Mouse (Mus musculus) right cerebral cortex, postnatal 25 days (tissue): ENCODE measurements around the gene Synpo2l.

Experiments
- DNase-seq: peaks from one replicate; pipeline ENCODE4 v3.0.0; 2022

Synpo2l gene

DNA sequence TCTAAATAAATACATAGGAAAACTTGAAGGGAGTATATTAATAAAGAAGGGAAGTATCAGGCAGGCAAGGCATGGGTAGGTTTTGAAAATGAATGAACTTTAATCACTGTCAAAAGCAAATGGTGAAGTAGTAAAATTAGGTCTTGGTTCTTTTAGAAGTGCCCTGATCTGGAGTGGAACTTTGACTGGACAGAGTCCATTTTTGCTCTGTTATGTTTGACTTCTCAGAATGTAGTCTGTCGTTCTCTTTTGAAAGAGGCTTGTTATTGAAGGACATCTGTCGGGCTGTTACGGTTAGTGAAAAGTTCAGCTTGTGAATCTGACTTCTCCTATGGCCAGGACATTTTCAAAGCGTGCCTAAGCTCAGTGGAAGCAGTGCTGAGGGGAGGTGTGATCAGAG is 9.8 kb upstream of the Synpo2l start:
- DNase-seq, result no peak

DNA sequence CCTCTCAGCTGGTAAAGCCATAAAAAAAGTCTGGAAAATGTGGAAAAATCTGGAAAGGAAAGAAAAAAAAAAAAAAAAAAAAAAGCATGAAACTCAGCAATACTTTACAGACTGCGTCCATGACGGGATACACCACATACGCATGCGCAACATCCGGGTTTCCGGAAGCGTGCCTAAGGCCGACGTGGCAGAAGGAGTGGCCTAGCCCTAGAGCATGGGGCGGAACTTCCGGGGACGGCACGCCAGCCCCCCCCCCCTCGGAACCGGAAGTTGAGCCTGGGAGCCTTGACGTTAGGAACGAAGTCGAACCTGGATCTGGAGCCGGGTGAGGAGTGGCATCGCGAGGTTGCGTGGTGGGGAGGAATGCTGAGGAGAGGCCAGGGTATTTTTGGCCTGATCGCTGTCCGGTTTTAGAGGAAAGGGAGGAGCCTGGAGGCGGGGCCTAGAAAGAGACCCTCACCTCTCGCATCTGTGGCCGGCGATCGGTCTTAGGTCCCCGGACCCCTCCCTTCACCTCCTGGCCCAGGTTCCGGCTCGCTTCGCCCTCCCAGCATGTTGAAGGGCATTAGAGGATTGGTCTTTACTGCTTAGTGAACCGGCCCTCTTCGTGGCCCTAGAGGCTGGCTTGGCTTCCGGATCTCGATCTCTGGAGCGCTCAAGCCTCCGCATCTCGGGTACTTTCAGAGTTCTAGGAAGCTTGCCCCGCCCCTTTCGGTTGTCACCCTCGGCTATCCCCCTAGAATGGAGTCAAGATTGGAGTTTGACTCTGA is 6.1 kb upstream of the Synpo2l start, which contains the start of gene Sec24c:
TSS of gene Sec24c (plus strand) at position 245 of the 770 bp plus-strand sequence.
- DNase-seq, result peak; percentile 97

DNA sequence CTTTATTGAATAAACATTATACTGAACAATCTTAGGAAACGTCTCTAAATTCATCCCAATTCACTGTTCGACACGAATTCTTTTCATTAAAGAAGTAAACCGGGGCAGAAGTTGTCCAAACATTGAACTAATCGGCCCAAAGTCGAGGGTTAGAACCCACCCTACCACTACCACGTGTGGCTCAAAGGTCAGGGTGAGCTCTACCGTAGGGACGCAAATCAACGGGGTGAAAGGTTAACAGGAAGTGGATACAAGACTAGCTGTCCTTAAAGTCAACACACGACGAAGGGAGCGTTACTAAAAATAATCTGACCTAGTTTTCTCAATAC is 5.5 kb upstream of the Synpo2l start:
- peak; percentile 31 for DNase-seq

DNA sequence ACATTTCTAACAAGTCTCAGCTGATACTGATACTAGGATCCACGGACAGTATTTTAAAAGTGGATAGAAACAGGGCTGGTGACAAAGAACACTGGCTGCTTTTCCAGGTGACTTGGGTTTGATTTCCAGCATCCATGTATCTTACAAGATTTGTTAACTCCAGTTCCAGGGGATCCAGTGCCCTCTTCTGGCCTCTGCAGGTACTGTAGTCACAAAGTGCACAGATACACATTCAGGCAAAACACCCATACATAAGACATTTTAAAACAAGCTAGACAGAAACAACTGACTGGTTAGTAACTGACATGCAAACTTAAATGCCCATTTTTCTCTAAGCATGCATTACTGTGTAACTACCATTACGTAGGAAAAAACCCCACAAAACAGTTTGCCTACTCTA is 4.8 kb upstream of the Synpo2l start:
- no peak for DNase-seq

DNA sequence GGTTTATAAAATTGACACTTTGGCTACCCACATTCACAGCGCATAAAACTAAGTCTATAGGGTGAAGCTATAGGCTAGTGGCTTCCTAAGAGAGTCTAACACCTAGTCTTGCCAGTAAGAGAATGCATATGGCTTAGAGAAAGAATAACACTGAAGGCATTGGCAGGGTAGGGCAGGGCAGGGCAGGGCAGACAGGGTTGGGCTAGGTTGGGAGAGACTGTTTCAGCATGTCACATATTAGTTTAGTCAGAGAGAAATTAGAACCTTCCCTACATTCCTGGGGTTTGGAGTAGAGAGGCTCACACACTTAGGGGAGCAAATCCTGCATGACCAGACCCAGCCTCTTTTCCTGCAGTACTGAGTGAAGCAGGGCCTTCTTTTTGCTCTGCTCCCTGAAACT is 685 bp downstream of the Synpo2l start:
- no peak for DNase-seq

DNA sequence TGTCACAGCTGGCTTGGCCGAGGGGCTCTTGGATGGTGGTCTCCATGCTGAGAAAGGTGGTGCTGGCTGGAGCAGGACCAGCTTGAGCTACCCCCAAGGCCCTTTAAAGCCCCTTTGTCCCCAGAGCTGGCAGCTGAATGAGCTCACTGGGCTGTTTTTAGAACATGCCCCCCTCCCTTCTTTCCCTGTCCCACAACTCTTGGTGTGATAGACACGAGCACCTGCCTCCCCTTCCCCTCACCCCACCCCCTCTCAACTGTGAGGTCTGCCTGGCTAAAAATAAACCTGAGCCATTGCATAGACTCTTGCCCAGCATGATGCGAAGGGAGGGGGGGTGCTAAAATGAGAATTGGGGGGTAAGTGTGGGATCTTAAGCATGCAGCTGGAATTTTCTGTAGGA is 3.7 kb downstream of the Synpo2l start:
- DNase-seq, result no peak

DNA sequence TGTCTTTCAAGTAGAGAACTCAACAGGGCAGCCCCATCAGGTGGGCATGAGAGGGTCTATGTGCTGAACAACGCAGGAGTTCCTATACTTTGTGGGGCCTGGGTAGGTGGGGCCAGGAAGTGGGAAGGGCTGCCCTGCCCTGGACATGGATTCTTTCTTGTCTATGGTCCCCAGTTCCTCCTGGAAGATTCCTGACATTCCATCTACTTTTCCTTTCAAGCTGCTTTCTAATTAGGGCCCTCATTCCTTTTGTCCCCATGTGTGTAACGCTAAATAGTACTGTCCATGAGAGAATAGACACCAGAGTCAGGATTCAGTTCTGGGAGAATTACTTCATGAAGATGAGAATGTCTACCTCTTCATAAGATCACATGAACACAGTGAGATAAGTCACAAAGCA is 4.6 kb downstream of the Synpo2l start:
- DNase-seq, result no peak

DNA sequence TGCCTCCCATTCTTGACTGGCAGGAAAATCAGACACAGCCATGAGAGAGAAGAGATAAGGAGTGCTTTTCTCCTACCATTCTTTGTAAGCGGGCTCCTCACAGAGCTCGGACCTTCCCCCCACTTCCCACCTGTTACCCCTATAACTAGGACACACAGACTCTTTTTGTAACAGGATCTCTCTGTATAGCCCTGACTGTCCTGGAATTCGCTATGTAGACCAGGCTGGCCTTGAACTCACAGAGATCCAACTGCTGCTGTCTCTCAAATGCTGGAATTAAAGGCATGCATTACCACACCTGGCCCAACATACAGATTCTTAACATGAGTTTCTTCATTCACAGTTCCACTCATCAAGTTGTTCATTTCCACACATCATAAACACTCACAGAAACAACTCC is 5.4 kb downstream of the Synpo2l start:
- no peak for DNase-seq

DNA sequence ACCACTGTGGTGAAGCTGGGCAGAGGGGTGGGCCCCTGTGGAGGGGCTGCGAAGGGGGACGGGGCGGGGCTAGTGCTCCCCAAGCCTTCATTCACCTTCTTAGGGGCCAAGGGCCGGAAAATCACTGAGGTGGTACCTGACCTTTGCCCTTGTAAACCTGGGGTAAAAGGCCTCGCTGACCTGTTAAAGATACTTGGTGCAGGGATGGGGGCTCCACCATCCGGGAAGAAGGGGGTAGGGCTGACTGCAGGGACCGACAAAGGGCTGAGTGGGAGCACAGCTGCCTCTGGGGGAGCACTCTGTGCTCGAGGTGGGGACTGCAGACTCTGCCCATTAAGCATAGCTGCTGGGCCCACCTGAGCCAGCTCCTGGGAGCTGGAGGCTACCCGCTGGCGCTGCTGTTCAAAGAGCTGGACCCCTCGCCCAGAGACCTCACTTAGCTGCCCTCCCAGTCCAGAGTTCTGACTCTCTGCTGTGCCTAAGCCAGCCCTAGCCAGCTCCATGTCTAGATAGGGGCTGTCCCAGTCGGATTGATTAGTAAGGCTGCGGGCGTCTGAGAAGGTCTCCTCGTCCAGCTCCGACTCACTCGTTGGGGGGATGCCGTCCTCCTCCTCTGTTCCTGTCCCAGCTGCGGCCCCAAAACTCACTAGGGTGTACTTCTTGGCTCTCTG is 6.4 kb downstream of the Synpo2l start:
- peak; percentile 23 for DNase-seq

DNA sequence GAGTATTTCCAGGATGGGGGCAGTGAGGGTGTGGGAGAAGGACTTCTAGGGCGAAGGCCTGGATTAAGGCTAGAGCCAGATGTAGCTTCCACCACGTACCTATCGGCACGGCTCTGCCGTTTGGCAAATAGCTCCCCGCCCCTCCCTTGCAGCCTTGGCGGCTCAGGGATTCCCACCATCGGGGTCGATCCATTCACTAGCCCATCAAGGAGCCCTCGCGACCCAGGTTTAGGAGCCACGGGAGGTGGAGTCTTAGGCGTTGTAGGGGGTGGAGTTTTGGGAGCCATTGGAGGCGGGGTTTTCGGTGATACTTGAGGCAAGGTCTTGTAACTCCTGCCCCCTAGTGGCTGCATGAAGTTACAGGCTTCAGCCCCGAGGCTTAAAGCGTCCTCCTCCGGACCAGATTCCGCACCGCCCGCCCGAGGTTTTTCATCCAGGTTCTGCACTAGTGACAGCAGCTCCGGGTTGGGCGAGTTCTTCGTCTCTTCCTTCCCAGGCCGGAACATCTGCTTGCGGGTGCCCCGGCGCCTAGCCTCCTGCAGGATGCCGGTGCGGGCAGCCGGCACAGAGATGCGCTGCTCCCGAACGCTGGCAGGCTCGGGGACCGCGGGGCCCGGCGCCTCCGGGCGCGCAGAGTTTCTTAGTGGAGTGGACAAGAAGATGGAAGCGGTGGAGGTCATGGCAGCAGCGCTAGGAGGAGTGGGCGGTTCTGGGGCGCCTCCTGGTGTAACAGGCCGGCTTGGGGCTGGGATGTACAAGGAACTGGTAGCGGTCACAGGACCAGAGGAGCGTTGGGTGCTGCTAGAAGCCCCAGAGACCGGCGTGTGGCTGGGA is 7.1 kb downstream of the Synpo2l start:
- peak; percentile 91 for DNase-seq

DNA sequence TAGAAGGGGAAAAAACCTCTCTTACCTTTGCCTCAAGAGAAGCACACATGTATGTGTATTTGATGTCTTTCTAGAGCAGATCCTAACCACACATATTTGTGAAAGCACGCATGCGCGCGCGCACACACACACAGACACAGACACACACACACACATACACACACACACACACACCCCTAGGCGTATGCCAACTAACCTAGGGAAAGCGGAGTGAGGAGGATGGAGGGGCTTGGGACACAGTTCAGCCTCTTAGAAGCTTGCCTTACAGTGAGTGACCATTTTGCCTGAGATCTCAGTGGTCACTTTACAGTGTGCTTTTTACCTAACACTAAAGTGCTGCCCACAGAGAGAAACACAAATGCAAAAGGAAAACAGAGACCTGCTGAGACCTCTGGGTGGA is 8.5 kb downstream of the Synpo2l start:
- no peak for DNase-seq

DNA sequence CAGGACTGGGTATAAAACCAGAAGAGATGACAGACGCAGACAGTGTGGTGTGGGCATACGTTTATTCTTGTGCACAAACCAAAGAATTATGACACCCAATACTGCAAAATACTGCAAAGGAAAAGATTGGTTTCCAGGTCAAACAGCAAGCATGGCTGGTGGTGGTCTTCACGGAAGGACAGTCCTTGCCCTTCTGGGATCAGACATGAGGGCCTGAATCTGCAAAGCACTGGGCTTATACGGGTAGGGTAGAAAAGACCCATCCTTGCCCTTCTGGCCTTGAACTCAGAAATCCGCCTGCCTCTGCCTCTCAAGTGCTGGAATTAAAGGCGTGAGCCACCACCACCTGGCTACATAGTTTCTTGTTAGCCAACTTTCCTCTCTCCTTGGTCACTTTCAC is 9.3 kb downstream of the Synpo2l start:
- DNase-seq, result no peak

DNA sequence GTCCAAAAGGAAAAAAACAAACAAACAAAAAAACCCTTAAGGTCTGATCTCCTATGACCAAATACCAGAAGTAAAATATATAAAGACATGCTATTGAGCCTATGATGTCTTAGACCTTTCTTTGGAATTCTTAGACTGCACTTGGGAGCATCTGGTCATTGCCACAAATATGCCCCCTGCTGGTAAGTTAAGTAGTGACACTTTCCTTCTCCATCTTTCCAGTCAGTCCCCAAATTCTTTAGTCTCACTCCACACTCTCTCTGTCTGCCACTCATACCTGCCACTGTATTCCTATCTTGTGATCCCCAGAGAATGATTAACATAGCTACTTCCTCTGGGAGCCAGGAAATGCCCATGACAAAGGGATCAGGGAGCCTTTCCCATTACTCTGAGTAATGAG is 9.8 kb downstream of the Synpo2l start:
- DNase-seq, result no peak

DNA sequence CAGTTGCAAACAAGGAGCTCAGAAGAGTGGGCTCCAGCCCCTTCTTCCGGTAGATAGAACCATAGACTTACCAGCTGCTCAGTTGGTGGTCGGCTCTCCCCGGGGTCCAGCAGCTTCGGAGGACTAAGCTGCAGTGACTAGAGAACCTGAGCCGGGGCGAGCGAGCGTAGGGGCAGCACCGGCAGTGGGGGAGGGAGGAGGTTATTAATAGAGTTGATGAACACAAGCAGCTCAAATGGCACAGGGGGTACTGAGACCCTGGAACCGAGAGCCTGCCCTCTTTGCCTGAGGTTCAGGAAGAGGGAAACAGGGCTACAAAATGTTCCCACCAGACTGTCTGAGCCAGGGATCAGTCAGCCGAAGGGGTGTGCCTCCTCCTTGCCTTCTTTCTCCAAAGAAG is 11.8 kb downstream of the Synpo2l start, which contains the start of gene Myoz1:
TSS of gene Myoz1 (minus strand) at position 180 of the 400 bp plus-strand sequence.
- no peak for DNase-seq

DNA sequence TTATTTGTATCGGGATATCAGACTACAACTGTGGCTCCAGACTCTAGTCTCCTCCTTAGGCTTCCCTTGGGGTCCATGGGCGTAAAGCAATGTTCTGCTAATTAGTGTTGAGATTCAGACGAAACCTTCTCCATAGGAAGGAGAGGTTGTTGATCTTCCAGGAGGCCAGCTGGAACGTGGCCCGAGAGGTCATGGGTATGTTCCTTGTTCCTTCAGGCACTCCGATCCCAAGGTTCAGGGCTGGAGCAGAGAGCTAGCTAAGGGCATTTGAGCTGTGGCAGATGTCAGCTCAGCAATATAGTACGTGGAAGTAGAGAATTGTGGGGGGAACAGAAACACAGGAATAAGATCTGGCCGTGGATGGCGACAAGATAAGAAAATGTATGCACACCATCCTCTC is 12.4 kb downstream of the Synpo2l start:
- no peak for DNase-seq

DNA sequence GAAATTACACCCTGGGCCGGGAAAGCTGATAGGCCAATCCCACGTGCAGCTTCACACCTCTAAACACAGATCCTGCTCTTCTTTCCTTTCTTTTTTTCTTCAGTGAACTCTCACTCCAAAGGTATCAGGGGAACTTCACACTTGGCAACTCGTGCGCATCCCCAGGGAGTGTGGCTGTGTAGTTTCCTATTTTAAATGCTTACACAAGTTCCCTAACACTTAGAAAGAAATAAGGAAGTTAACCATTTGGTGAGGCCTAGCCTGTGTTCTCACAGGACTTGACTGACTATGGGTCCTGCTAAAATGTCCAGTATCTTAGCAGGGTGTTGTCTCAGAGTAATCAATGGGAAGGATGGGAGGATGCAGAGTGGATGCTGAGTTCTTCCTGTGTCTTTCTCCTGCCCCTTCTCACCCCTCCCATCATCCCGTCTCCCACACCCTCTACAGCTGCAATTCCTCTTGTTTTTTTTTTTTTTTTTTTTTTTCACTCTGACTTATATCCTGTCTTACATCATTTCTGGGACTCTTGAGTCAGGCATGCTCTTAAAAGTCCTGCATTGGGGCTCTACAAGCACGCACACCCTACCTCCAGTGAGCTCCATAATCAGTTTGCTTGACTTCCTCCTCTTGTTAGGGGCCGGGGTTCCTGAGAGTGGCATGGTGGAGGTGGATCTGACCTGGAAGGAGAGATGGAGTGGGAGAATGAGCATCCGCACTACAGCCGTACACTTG is 13.3 kb downstream of the Synpo2l start:
- DNase-seq, result no peak

DNA sequence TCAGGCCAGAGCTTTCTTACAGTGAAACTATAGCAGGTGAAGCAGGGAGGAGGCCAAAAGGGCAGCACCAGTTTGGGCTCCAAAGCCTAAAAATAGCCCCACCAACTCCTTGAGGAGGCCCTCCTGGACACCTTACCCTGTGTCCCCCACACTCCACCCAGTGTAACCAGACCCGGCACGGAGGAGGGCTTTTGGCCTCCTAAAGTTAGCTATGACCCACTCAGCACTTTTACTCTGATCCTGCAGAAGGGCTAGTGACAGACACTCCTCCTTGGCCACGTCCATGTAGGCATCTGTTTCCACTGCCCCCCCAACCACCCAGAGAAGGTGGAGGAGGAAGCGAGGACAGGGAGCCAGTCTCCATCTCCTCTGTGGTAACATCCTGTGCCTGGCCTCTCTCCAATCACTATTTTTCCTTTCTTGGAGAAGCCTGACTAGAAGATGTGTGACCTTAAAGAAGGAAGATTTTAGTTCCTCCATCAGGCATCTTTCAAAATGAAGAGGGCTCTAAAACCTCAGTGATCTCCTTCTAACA is 16.4 kb downstream of the Synpo2l start:
- DNase-seq, result no peak

DNA sequence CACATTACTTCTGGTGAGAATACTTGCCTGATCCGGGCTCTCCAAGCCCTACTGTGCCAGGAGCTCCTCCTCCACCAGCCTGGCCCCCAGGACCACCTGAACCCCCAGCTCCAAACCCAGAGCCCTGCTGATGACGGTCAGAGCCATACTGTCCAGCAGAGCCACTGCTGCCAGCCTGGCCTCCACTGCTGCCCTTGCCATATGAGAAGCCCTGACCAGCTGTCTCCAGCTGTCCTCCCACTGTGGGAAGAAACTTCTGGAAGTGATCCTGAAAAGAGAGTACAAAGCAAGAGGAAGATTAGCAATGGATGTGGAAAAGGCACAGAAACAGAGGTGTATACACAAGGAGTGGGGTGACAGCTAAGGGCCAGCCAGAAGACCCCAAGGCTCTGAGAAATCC is 17.2 kb downstream of the Synpo2l start:
- DNase-seq, result no peak

DNA sequence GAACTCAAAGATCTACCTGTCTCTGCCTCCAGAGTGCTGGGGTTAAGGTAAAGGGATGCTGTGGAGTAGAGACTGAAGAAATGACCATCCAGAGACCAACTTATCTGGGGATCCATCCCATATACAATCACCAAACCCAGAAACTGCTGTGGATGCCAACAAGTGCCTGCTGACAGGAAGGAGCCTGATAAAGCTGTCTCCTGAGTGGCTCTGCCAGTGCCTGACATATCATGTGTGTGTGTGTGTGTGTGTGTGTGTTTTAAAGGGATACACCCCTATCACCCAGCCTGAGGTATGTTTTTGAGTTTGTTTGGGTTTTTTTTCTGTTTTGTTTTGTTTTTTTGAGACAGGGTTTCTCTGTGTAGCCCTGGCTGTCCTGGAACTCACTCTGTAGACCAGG is 21.8 kb downstream of the Synpo2l start:
- DNase-seq, result no peak

DNA sequence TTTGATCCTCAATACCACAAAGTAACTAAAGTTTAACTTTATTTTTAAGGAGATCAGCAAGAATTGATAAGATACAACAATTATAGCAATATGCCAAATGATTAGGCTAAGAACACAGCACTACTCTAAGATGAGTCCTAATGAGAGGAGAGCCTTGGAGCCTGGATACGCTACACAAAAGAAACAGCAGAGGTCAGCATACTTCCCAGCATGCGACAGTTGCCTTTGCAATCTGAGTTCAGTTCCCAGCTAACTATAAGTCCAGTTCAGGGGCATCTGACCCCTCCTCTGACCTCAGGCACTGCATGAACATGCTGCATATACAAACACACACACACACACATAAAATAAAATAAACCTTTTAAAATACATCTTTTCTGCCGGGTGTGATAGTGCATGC is 22.6 kb downstream of the Synpo2l start:
- no peak for DNase-seq

DNA sequence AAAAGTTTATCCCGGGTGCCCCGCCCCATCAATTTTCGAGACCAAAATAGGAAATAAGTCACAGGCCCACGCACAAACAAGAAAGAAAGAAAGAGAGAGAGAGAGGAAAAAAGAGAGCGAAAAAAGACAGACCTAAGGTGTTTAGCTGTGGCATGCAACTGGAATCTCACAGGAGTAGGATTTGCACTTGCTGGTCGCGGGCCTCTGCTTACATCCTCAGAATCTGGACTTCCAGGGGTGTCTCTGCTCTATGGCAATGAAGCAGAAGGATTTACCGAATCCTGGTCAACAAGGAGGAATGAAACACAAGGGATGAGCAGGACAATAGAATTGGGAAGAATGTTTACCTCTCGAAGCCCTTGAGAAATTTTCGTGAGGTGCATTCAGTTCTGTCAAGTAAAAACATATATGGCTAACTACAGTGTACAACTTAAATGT is 26.7 kb downstream of the Synpo2l start:
- DNase-seq, result no peak

DNA sequence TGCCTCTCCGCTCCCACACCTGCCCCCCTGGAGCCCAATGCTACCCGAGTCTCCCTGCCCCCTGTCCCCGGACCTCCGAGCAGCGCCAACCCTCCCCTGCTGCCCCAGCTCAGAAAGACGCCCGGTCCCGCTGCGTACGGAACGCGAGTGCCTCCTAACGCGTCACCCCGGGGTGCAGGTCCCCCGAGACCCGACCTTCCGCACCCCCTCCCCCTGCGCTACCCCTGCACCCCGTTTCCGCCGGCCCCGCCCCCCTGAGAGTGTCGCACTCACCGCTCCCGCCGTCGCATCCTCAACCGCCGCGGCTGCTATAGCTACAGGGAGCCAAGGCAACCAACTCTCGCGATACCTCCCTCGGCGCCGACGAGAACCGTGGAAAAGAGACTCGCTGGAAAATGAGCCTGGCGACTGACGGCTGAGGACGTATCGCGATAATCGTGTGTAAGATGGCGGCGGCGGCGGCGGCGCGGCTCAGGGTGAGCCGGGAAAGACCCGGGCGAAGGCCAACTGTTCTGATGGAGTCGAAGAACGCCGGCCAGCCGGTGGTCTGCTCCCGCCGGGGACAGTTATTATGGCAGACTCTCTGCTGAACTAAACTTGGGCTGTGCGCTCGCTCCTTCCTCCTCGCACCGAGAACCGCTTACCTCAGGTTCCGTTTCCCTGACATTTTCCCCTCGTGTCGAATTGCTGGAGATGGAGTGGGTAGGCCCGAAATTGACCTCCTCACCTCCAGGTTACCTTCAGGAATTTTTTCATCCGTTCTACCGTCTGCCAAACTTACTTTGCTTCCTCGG is 27.3 kb downstream of the Synpo2l start, which contains the start of gene Usp54:
TSS of gene Usp54 (minus strand) at position 420 of the 794 bp plus-strand sequence.
- peak; percentile 95 for DNase-seq
